Mouse (Mus musculus) common myeloid progenitor, adult 5-6 weeks (primary cell): ENCODE measurements around the gene Lmod1. TPM values are rescaled to one million over a fixed set of nuclear protein-coding genes. Genes with fewer than 3 reads are reported as not detected.

Experiments used
- ATAC-seq: replicated peaks from 2 replicates; pipeline ENCODE4 v1.8.0; 2016; ENCODE audit warnings: low read depth, mild to moderate bottlenecking, moderate TSS enrichment, inconsistent platforms; ENCODE audit not compliant: poor library complexity, severe bottlenecking
- total RNA-seq: library from RNA; stranded (forward); fragments of 200-1000, 187-1606 nt; gene quantifications from 2 replicates; pipeline ENCODE4 v1.2.3, GENCODE M21; 2017

Lmod1 gene
- total RNA-seq, 1 experiment from 2014 or later: not detected

- ATAC-seq: no peak
Measured at GRCm38 (mm10) chr1:135401452-135402110, 77.0 kb downstream of the Lmod1 start.

- no peak for ATAC-seq
Measured at GRCm38 (mm10) chr1:135405356-135405755, 80.7 kb downstream of the Lmod1 start.

GRCm38 (mm10) chr1:135408973-135409372, 84.4 kb downstream of the Lmod1 start:
- no peak for ATAC-seq

- ATAC-seq: peak; percentile 78
Measured at GRCm38 (mm10) chr1:135410967-135411366, 86.4 kb downstream of the Lmod1 start.

- no peak for ATAC-seq
Measured at GRCm38 (mm10) chr1:135412130-135412529, 87.5 kb downstream of the Lmod1 start.

GRCm38 (mm10) chr1:135413996-135414395, 89.4 kb downstream of the Lmod1 start:
- ATAC-seq: no peak

Other genes starting within 250 kb of the Lmod1 start
- 0.05 TPM in 1 of 2 replicates, not detected in the other for gene Lgr6, start 219.5 kb upstream of the Lmod1 start, total RNA-seq
- 92.4 and 105 TPM in 2 replicates for gene Ptpn7, start 192.1 kb upstream of the Lmod1 start, total RNA-seq
- 16.2 and 16.4 TPM in 2 replicates for gene Arl8a, start 178.0 kb upstream of the Lmod1 start, total RNA-seq
- not detected in 2 replicates for gene Gpr37l1, start 157.1 kb upstream of the Lmod1 start, total RNA-seq
- gene Elf3, start 66.2 kb upstream of the Lmod1 start, total RNA-seq: not detected in 2 replicates
- 34.2 and 51.4 TPM in 2 replicates for gene Rnpep, start 40.7 kb upstream of the Lmod1 start, total RNA-seq
- 18.6 and 29.8 TPM in 2 replicates for gene Timm17a, start 11.0 kb upstream of the Lmod1 start, total RNA-seq
- 0.18 TPM in 1 of 2 replicates, not detected in the other for gene Shisa4, start 50.4 kb downstream of the Lmod1 start, total RNA-seq
- gene Ipo9, start 105.7 kb downstream of the Lmod1 start, total RNA-seq: 46.0 and 68.1 TPM in 2 replicates